Mouse (Mus musculus) megakaryocyte, adult 5-6 weeks (primary cell): ENCODE data around the gene Gm10439. TPM values are rescaled to one million over a fixed set of nuclear protein-coding genes. Genes with fewer than 3 reads are reported as not detected.
"Not testable (repeated sequence)": the region's sequence is repeated elsewhere in the genome, so short reads cannot be mapped to it uniquely, and the experiment has no call there.

Experiments
- ATAC-seq: 2 replicates; pipeline ENCODE4 v1.8.0; 2016; ENCODE audit warnings: mild to moderate bottlenecking, inconsistent platforms; ENCODE audit not compliant: poor library complexity, severe bottlenecking
- total RNA-seq, 2 experiments: library from RNA; stranded (forward) in 1 of 2; stranded (reverse) in 1 of 2; fragments of 153-499, 151-499 nt in 1 of 2; fragments of 221-1000, 200-1000 nt in 1 of 2; gene quantifications; 2 replicates each; pipeline versions ENCODE4 v1.2.3 to v1.2.4; 2015 to 2017

Gene Gm10439
- total RNA-seq (2015), result not detected in 2 replicates
- total RNA-seq (2017), result not detected in 2 replicates

GRCm38 (mm10) chrX:149594270-149594669, at the start of gene Gm10439:
Gene Gm10439, plus strand, starts transcription at chrX:149594570.
- ATAC-seq, result not testable (repeated sequence)

Other genes with a start within 250 kb of the Gm10439 start
- not detected in 2 replicates for gene Gm15085, start 147.0 kb upstream of the Gm10439 start, total RNA-seq (2015)
- gene Gm15085, start 147.0 kb upstream of the Gm10439 start, total RNA-seq (2017), result not detected in 2 replicates
- not detected in 2 replicates for gene Gm15097, start 189.9 kb downstream of the Gm10439 start, total RNA-seq (2015)
- gene Gm15097, start 189.9 kb downstream of the Gm10439 start, total RNA-seq (2017), result not detected in 2 replicates